Mouse (Mus musculus): ENCODE measurements around the gene Tbl3.

DNA sequence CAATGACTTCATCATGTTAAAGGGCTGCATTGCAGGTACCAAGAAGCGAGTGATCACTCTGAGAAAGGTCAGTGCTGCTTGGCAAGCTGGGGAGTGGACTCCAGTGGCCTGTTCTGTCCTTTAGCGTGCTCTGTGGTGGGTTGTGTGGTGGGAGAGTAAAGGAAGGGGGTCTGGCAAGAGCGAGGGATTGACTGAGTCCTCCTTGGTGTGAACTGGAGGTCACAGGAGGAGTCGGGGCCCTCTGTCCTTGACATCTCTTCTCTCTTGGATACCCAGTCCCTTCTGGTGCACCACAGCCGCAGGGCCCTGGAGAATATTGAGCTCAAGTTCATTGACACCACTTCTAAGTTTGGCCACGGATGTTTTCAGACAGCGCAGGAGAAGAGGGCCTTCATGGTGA, 28.0 kb upstream of the Tbl3 start:
- no peak for TF ChIP-seq POLR2A (IDR thresholded peaks at IDR 0.05; ENCODE audit: insufficient read length, low read depth)
- TF ChIP-seq MYOD1 (IDR thresholded peaks at IDR 0.05; ENCODE audit: control insufficient read depth in 1 of 3, insufficient read length in 2 of 3, low read depth in 2 of 3): no peak
- no peak for TF ChIP-seq REST (IDR thresholded peaks at IDR 0.05; ENCODE audit: insufficient read depth, insufficient read length)
- TF ChIP-seq MAX (IDR thresholded peaks at IDR 0.05; ENCODE audit: low read depth): no peak

Data from myocyte (in vitro differentiated cells).